Mouse (Mus musculus) spleen, adult 2 months (tissue): ENCODE data around the gene Mplkip. TPM values are rescaled to one million over a fixed set of nuclear protein-coding genes. Genes with fewer than 3 reads are reported as not detected.

Source experiments
- DNase-seq, 2 experiments: peaks; one replicate each; pipeline versions ENCODE4 v3.0.0 to v3.0.0-alpha.2; 2012 to 2021; ENCODE audit warnings: low spot score in 2 of 2, low read depth in 1 of 2
- H3K27ac ChIP-seq: fragments of 200-500 bp; 2 replicates; pipeline ENCODE4 v1.5.1; 2012; ENCODE audit warnings: low read length, inconsistent platforms; ENCODE audit not compliant: insufficient read depth
- H3K27me3 ChIP-seq: fragments of 200-500 bp; 2 replicates; pipeline ENCODE4 v1.6.1; 2012; ENCODE audit warnings: mild to moderate bottlenecking, moderate library complexity, low read length, inconsistent platforms; ENCODE audit not compliant: control insufficient read depth, insufficient read depth
- H3K36me3 ChIP-seq: fragments of 200-500 bp; 2 replicates; pipeline ENCODE4 v1.6.1; 2012; ENCODE audit warnings: mild to moderate bottlenecking, low read length, inconsistent platforms; ENCODE audit not compliant: control insufficient read depth, insufficient read depth
- H3K4me1 ChIP-seq: fragments of 200-500 bp; 2 replicates; pipeline ENCODE4 v1.6.1; 2011; ENCODE audit warnings: inconsistent platforms; ENCODE audit not compliant: control insufficient read depth, insufficient read depth, insufficient read length
- H3K4me3 ChIP-seq: fragments of 200-500 bp; 2 replicates; pipeline ENCODE4 v1.5.1; 2011; ENCODE audit warnings: mild to moderate bottlenecking, inconsistent platforms; ENCODE audit not compliant: insufficient read depth, insufficient read length; ENCODE audit errors: extremely low read depth
- CTCF ChIP-seq: fragments of 200-500 bp; IDR thresholded peaks from 2 replicates; pipeline ENCODE4 v1.5.1; 2011; ENCODE audit warnings: mild to moderate bottlenecking, inconsistent platforms; ENCODE audit not compliant: insufficient read depth, insufficient read length, insufficient replicate concordance; ENCODE audit errors: extremely low read depth
- POLR2A ChIP-seq: fragments of 200-500 bp; IDR thresholded peaks from 2 replicates; pipeline ENCODE4 v1.6.1; 2011; ENCODE audit warnings: low read depth, low read length, inconsistent platforms
- WGBS: fragments of 180-500 bp; shearing (Covaris S2); methylation state at CpG from one replicate; pipeline ENCODE4 v1.1.7; 2018; 5-methylcytosine and 5-hydroxymethylcytosine counted together
- polyA plus RNA-seq: library from polyadenylated mRNA; depleted of rRNA; stranded (reverse); fragments of >200 nt; gene quantifications from 2 replicates; pipeline ENCODE4 v1.2.3, GENCODE M21; 2012

Gene Mplkip
- polyA plus RNA-seq, 1 experiment: 8.0 TPM

DNA sequence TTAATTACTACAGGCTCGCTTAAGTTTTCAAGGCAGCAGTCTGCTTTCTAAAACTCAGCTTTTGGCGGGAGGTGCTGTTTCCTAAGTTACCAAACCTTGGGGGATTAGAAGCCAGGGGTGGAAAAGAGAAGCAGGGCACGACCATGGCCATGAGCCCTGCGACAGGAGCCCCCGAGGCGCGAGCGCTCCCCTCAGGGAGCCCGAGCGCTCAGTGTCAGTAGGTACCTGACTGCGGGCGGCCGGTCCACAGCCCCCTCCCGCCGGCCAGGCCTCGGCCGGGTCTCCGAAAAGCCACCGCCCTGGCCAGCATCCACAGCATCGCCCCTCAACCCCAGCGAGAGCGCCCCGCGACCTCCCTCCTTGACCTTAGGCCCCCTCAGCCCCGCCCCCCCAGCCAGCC, 578 bp upstream of the Mplkip start:
- Histone ChIP-seq H3K4me3 (peak overlapping the region; percentile 86), H3K36me3 (no peaks in the 10 kb centered on the region), H3K27me3 (no peaks in the 10 kb centered on the region), H3K4me1 (no peaks in the 10 kb centered on the region), H3K27ac (peak overlapping the region; percentile 81)
- no peak for DNase-seq
- TF ChIP-seq POLR2A (no peak), CTCF (no peak)
- WGBS: under 1% methylated on average over 24 of the region's 25 CpGs

DNA sequence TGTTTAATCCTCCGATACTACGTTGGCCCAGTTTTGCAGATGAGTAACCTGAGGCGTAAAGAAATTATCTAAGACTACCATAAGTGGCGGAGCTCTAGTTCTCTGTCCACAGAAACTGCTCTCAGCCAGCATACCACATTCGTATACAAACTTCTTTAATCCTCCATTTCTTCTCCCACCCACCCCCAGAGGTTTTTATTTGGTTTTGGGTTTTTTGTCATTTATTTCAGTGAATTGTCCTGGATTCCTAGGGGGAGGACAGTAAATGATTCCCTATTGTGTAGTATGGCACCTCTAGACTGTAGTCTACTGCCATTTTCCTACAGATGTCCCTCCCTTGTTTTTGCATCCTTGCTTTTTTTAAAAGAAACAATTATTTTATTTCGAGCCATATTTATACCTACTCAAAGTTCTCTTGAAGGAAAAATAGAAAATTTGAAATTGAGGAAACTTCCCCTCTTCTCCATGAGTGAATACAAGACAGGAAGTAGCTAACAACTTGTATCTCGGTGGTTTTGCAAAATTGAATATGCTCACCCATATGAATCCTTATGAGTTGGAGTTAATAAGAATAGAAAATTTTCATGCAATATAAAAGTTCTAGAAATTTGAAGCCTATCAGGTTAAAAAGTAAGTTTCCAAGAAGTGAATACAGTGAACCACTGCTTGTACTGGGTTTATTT, 1.0 kb downstream of the Mplkip start:
- Histone ChIP-seq H3K27me3 (no peaks in the 10 kb centered on the region), H3K4me3 (peak overlapping the region; percentile 74), H3K27ac (peak overlapping the region; percentile 99), H3K4me1 (no peaks in the 10 kb centered on the region), H3K36me3 (no peaks in the 10 kb centered on the region)
- no peak for DNase-seq
- 1% methylated on average over 7 of the region's 7 CpGs for WGBS
- no peak for TF ChIP-seq POLR2A

DNA sequence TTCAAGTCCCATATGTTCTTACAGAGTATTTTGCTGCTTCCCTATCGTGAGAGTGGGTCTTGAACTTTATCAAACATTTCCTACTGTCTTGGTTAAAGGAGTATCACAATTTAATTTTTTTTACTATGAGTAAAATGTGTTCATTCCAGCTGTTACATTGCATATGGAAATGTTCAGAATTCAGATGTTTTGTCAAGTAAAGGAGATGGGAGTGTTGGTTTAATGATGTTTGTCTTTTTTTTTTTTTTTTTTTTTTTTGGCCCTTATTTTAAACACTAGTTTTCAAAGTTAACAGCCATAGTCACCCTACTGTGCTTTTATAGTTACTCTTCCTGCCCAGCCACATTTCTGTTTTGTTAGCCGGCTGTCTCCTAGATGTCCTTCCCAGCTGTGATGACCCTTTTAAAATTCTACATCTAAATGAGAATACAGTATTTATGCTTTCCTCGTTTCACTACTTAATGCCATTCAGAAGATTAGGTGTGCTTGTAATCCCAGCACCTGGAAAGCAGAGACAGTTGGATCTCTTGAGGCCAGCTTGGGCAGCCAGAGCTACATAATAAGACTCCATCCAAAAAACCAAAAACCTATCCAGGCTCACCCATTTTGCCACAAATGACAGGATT, 5.2 kb downstream of the Mplkip start:
- Histone ChIP-seq H3K4me1 (no peaks in the 10 kb centered on the region), H3K27ac (no peak overlapping the region), H3K4me3 (no peak overlapping the region), H3K27me3 (no peaks in the 10 kb centered on the region), H3K36me3 (no peaks in the 10 kb centered on the region)
- no peak for DNase-seq
- whole genome bisulfite sequencing: 85% methylated on average over 3 of the region's 3 CpGs
- TF ChIP-seq CTCF (no peak), POLR2A (no peak)

DNA sequence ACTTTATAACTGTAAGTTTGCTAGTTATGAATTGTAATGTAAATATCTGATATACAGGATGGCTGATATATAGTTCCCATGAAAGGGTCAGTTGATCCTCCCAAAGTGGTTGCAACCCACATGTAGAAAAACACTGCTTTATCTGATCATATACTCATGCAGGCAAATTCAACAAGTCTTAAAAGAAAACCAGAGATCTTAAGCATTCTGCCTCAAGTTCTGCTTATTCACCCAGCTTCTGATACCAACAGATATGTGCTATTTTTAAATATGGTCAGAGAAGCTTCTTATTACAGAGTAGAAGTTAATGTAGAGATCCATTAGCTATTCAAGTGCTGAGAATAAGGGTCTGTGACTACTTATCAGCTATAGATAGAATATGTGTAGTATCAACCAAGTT, 6.3 kb downstream of the Mplkip start:
- DNase-seq: no peak
- no peak overlapping the region for H3K4me3 ChIP-seq
- TF ChIP-seq POLR2A: no peak
- TF ChIP-seq CTCF: no peak
- no peak overlapping the region for H3K27ac ChIP-seq
- no peaks in the 10 kb centered on the region for H3K27me3 ChIP-seq
- no peaks in the 10 kb centered on the region for H3K4me1 ChIP-seq
- H3K36me3 ChIP-seq: no peaks in the 10 kb centered on the region; the same call in 1 of the 2 replicates

DNA sequence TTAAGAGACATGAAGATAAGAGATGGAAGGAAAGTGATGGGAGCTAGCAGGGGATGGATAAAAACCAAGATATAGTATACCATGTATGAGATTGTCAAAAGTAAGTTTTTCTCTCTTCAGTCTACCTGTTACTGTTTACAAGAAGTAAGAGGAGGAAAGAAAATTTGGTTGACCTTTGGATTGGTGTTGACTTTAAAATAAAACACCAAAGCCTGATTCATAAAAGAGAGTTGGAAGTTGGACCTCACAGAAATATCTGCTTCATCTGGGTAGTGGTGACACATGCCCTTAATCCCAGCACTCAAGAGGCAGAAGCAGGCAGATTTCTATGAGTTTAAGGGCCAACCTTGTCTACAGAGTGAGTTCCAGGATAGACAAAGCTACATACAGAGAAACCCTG, 7.3 kb downstream of the Mplkip start:
- no peak for DNase-seq
- no peak overlapping the region for H3K27ac ChIP-seq
- no peak overlapping the region for H3K4me3 ChIP-seq
- no peaks in the 10 kb centered on the region; the same call in 1 of the 2 replicates for H3K36me3 ChIP-seq
- no peaks in the 10 kb centered on the region for H3K4me1 ChIP-seq
- H3K27me3 ChIP-seq: no peaks in the 10 kb centered on the region
- no peak for TF ChIP-seq POLR2A
- no peak for TF ChIP-seq CTCF

DNA sequence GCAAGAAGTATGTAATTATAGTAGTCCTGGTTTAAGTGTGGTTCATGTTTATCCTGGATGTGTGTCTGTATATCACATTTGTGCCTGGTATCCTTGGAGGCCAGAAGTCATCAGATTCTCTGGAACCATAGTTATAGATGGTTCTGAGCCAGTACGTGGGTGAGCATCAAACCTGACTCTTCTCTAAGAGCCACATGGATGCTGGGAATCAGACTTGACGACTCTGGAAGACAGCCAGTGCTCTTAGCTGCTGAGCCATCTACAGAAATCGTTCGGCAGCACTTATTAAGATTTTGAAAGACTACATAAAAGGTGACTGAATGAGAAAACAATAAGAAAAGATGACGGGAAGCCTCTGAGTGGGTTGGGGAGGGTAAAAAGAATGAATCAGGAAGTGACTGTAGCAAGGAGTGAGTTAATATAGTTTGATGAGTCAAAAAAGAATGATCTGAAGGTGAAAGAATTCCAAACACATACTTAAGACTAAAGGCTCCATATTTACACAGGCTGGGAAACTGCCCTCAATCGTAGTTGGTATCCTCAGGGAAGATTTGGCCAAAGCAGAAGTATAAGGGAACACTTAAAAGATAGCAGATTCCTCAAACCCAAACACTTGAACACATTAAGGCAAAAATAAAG, 10.3 kb downstream of the Mplkip start:
- 87% methylated on average over 6 of the region's 6 CpGs for WGBS
- Histone ChIP-seq H3K27me3 (no peaks in the 10 kb centered on the region), H3K4me3 (no peak overlapping the region), H3K36me3 (no peaks in the 10 kb centered on the region; the same call in 1 of the 2 replicates), H3K27ac (no peak overlapping the region), H3K4me1 (no peaks in the 10 kb centered on the region)
- TF ChIP-seq POLR2A: no peak
- no peak for TF ChIP-seq CTCF
- DNase-seq: no peak

DNA sequence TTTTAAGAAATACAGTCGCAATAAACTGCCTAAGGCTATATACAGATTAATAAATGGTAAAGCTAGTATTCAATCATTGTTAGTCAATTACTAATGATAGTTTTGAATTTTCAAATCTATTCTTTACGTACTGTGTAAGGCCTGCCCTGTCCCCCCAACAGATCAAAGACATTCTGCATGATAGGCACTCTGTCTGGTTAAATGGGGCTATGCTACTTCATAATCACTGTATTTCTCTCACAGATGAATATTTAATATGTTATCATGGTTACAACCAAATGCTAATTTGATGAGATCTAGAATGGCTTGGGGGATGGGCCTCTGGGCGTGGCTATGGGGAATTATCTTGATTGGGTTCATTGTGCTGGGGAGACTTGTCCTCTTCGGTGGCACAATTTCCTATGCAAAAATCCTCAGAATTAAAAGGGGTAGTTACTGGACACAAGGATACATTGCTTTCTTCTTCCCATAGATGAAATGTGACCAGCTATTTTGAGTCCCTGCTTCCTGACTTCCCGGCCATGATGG, 13.9 kb downstream of the Mplkip start:
- H3K4me1 ChIP-seq: no peaks in the 10 kb centered on the region
- WGBS: 91% methylated on average over 5 of the region's 5 CpGs
- DNase-seq: no peak
- no peaks in the 10 kb centered on the region; the same call in 1 of the 2 replicates for H3K36me3 ChIP-seq
- no peak overlapping the region for H3K4me3 ChIP-seq
- TF ChIP-seq POLR2A (no peak), CTCF (no peak)
- no peaks in the 10 kb centered on the region for H3K27me3 ChIP-seq
- H3K27ac ChIP-seq: no peak overlapping the region
